21 mouse cellular contexts compared by ENCODE assay signal in genomic region chr1:154794518-154794951, GRCm38 (mm10).
DNase-seq lines count a peak whose midpoint lies in the region; ATAC-seq and TF ChIP-seq lines count a peak whose summit lies in the region.
"Had no signal": no experiment of that assay in that cellular context is flagged by ENCODE, and none has a peak within 500 bp of the region (broad histone marks: within the 10 kb centered on the region; RNA-seq: fewer than 3 reads in every experiment).

No protein-coding gene starts in this region.

- H3K27me3 ChIP-seq in lung, postnatal 0 days (replicated peaks; ENCODE audit: insufficient read depth, low read length) = no peaks in the 10 kb centered on the region
- no peaks in the 10 kb centered on the region for H3K27me3 ChIP-seq in MEL (ENCODE audit: control insufficient read depth in 1 of 2, insufficient read depth in 2 of 2, low read length in 2 of 2)
- H3K27me3 ChIP-seq in heart, embryonic 10.5 days (ENCODE audit: insufficient read depth, poor library complexity, severe bottlenecking) = 0 out of 2 replicates have a peak, but pooled peaks cover 16% of the 10 kb centered on the region
- H3K27me3 ChIP-seq: forebrain, embryonic 13.5 days; neural tube, embryonic 12.5 days had no signal

- no peak overlapping the region for H3K4me3 ChIP-seq in lung, postnatal 0 days (ENCODE audit: low read depth, low read length)
- H3K4me3 ChIP-seq in lung, adult 2 months (replicated peaks; ENCODE audit: extremely low read depth, low read depth, low read length) = no peak overlapping the region
- H3K4me3 ChIP-seq in MEL (ENCODE audit: control insufficient read depth in 1 of 2, insufficient read depth in 1 of 2, low read depth in 2 of 2, low read length in 2 of 2) = no peak overlapping the region
- H3K4me3 ChIP-seq in heart, embryonic 10.5 days = no peak overlapping the region
- H3K4me3 ChIP-seq: forebrain, embryonic 13.5 days; heart, adult 2 months; limb, embryonic 10.5 days; neural tube, embryonic 12.5 days had no signal

- no peak overlapping the region for H3K4me2 ChIP-seq in lung, postnatal 0 days (replicated peaks; ENCODE audit: low read depth, low read length)
- H3K4me2 ChIP-seq: forebrain, embryonic 13.5 days; neural tube, embryonic 12.5 days had no signal

- DNase-seq in lung, postnatal 0 days (ENCODE audit: low spot score) = no peak
- DNase-seq in lung, adult 2 months = no peak
- DNase-seq in 416B (ENCODE audit: low read depth) = peak; percentile 10
- peak; percentile 8 for DNase-seq in MEL (ENCODE audit: low read depth, low spot score)
- no peak for DNase-seq in heart, embryonic 10.5 days (ENCODE audit: low spot score)
- DNase-seq in cerebellum, adult 9-10 months = no peak
- DNase-seq in ovary, postnatal 14 days (ENCODE audit: low spot score) = no peak
- DNase-seq: cerebellum, adult 11 months; embryo, embryonic 11 days; heart, adult 2 months; heart, postnatal 10 days; kidney, adult 8-10 months; layer of hippocampus, postnatal 36 days; right cerebral cortex, postnatal 4 days had no signal

- no peaks in the 10 kb centered on the region for H3K4me1 ChIP-seq in lung, postnatal 0 days (ENCODE audit: insufficient read depth, low read depth, low read length)
- peaks cover 3% of the 10 kb centered on the region; the same call in 1 of the 2 replicates for H3K4me1 ChIP-seq in lung, adult 2 months (ENCODE audit: control insufficient read depth, insufficient read depth, low read length)
- H3K4me1 ChIP-seq in MEL (ENCODE audit: control insufficient read depth in 1 of 2, insufficient read depth in 2 of 2, low read length in 2 of 2) = no peaks in the 10 kb centered on the region
- peaks cover 17% of the 10 kb centered on the region; the same call in 1 of the 2 replicates for H3K4me1 ChIP-seq in heart, embryonic 10.5 days
- H3K4me1 ChIP-seq: neural tube, embryonic 12.5 days had no signal

- H3K9ac ChIP-seq in lung, postnatal 0 days (replicated peaks; ENCODE audit: low read depth) = no peak overlapping the region
- no peak overlapping the region for H3K9ac ChIP-seq in MEL (ENCODE audit: control insufficient read depth, low read depth, low read length, poor library complexity, severe bottlenecking)
- H3K9ac ChIP-seq: forebrain, embryonic 13.5 days; liver, embryonic 14.5 days; neural tube, embryonic 12.5 days had no signal

- H3K79me2 ChIP-seq in MEL (ENCODE audit: control insufficient read depth, insufficient read depth, low read length, poor library complexity) = no peaks in the 10 kb centered on the region

- no peak for TF ChIP-seq CTCF in lung, postnatal 0 days (IDR thresholded peaks at IDR 0.05)
- no peak for TF ChIP-seq CTCF in lung, adult 2 months (IDR thresholded peaks at IDR 0.05; ENCODE audit: insufficient read depth, low read length)
- TF ChIP-seq CTCF in MEL (IDR thresholded peaks at IDR 0.05 in 2 of 3, conservative IDR thresholded peaks at IDR 0.05 in 1 of 3; ENCODE audit: control insufficient read depth in 1 of 3, insufficient read depth in 1 of 3, low read depth in 2 of 3, low read length in 3 of 3, poor library complexity in 1 of 3, severe bottlenecking in 1 of 3) = no peak

- 50% methylated on average over 8 of the region's 8 CpGs for WGBS in lung, postnatal 0 days
- WGBS in lung, adult 2 months = 38% methylated on average over 8 of the region's 8 CpGs
- WGBS in heart, embryonic 10.5 days = 70% methylated on average over 8 of the region's 8 CpGs

- no peaks in the 10 kb centered on the region for H3K36me3 ChIP-seq in lung, postnatal 0 days (ENCODE audit: insufficient read depth, low read length)
- no peaks in the 10 kb centered on the region for H3K36me3 ChIP-seq in MEL (ENCODE audit: control insufficient read depth in 1 of 2, insufficient read depth in 2 of 2, low read length in 2 of 2)
- no peaks in the 10 kb centered on the region for H3K36me3 ChIP-seq in heart, embryonic 10.5 days
- H3K36me3 ChIP-seq: limb, embryonic 10.5 days; neural tube, embryonic 12.5 days had no signal

- no peak for TF ChIP-seq RAD21 in MEL (IDR thresholded peaks at IDR 0.05; ENCODE audit: low read depth, low read length)

- TF ChIP-seq POLR2A in lung, adult 2 months (IDR thresholded peaks at IDR 0.05; ENCODE audit: borderline replicate concordance, extremely low read depth, low read depth, low read length) = no peak
- TF ChIP-seq POLR2A in MEL (IDR thresholded peaks at IDR 0.05; ENCODE audit: control insufficient read depth in 1 of 2, insufficient read depth in 1 of 2, low read depth in 1 of 2, low read length in 2 of 2, poor library complexity in 1 of 2) = no peak

- no peaks in the 10 kb centered on the region for H3K9me3 ChIP-seq in lung, postnatal 0 days (ENCODE audit: low read length)
- H3K9me3 ChIP-seq in MEL (replicated peaks; ENCODE audit: insufficient read depth, low read length) = no peaks in the 10 kb centered on the region
- H3K9me3 ChIP-seq in heart, embryonic 10.5 days = no peaks in the 10 kb centered on the region
- H3K9me3 ChIP-seq: forebrain, embryonic 13.5 days; limb, embryonic 10.5 days; neural tube, embryonic 12.5 days had no signal

- no peak for TF ChIP-seq EP300 in lung, postnatal 0 days (IDR thresholded peaks at IDR 0.05)
- no peak for TF ChIP-seq EP300 in MEL (IDR thresholded peaks at IDR 0.05; ENCODE audit: low read depth in 1 of 2, low read length in 2 of 2)

- H3K27ac ChIP-seq in lung, postnatal 0 days (ENCODE audit: low read length) = no peak overlapping the region
- H3K27ac ChIP-seq in MEL (ENCODE audit: control insufficient read depth, low read depth, low read length) = no peak overlapping the region
- H3K27ac ChIP-seq in heart, embryonic 10.5 days = no peak overlapping the region
- H3K27ac ChIP-seq: forebrain, embryonic 13.5 days; heart, adult 2 months; limb, embryonic 10.5 days; liver, embryonic 14.5 days; neural tube, embryonic 12.5 days had no signal

- ATAC-seq in lung, postnatal 0 days = 0 out of 2 replicates have a peak, but pooled peaks have one; percentile 20
- peak; percentile 44 for ATAC-seq in inflammation-experienced regulatory T-cells, adult 6 months
- ATAC-seq: forebrain, embryonic 13.5 days; hindbrain, embryonic 16.5 days; midbrain, embryonic 16.5 days had no signal

TF ChIP-seq in MEL, 35 proteins besides CTCF, POLR2A, EP300 and RAD21:
- TF ChIP-seq ZNF384 (IDR thresholded peaks at IDR 0.05; ENCODE audit: low read depth, low read length) (no peak), MAZ (IDR thresholded peaks at IDR 0.05; ENCODE audit: low read depth, low read length) (no peak), BHLHE40 (IDR thresholded peaks at IDR 0.05; ENCODE audit: borderline replicate concordance, low read depth, low read length) (no peak), RCOR1 (IDR thresholded peaks at IDR 0.05; ENCODE audit: low read depth, low read length) (no peak), NRF1 (IDR thresholded peaks at IDR 0.05; ENCODE audit: insufficient read depth, low read depth, low read length, poor library complexity, severe bottlenecking) (no peak), UBTF (IDR thresholded peaks at IDR 0.05; ENCODE audit: borderline replicate concordance, insufficient read depth, low read depth, low read length) (no peak), GABPA (IDR thresholded peaks at IDR 0.05; ENCODE audit: low read depth, low read length) (no peak), TAL1 (IDR thresholded peaks at IDR 0.05; ENCODE audit: low read length) (no peak), MXI1 (IDR thresholded peaks at IDR 0.05; ENCODE audit: low read depth, low read length) (no peak), NELFE (IDR thresholded peaks at IDR 0.05; ENCODE audit: low read depth, low read length) (no peak), ZMIZ1 (IDR thresholded peaks at IDR 0.05; ENCODE audit: low read depth, low read length) (no peak)

Comparison
In these comparisons a context has a peak if more than half of its experiments do, and no peak if none do; other contexts are left out.
1. DNase-seq: peak in 416B (single experiment) and MEL (single experiment); none in lung, postnatal 0 days (single experiment), lung, adult 2 months (single experiment), heart, embryonic 10.5 days (single experiment), cerebellum, adult 9-10 months (single experiment) and ovary, postnatal 14 days (single experiment).